Mouse (Mus musculus) ES-Bruce4 (cell line): ENCODE measurements around the gene Mdm2. TPM values are rescaled to one million over a fixed set of nuclear protein-coding genes. Genes with fewer than 3 reads are reported as not detected.
"Not testable (repeated sequence)": the region's sequence is repeated elsewhere in the genome, so short reads cannot be mapped to it uniquely, and the experiment has no call there.

Experiments
- H3K27ac ChIP-seq: 2 replicates; pipeline ENCODE4 v1.5.1; 2012; ENCODE audit warnings: low read length, inconsistent platforms; ENCODE audit not compliant: insufficient read depth
- H3K27me3 ChIP-seq: 2 replicates; pipeline ENCODE4 v1.6.1; 2012; ENCODE audit warnings: mild to moderate bottlenecking, low read length, inconsistent platforms; ENCODE audit not compliant: control insufficient read depth, poor library complexity, insufficient read depth, severe bottlenecking
- H3K36me3 ChIP-seq: 2 replicates; pipeline ENCODE4 v1.6.1; 2012; ENCODE audit warnings: inconsistent platforms, mild to moderate bottlenecking, low read length, moderate library complexity; ENCODE audit not compliant: control insufficient read depth, poor library complexity, insufficient read depth, severe bottlenecking
- H3K4me1 ChIP-seq: one replicate; pipeline ENCODE4 v1.8.1; 2011; ENCODE audit warnings: low read length; ENCODE audit not compliant: control insufficient read depth, insufficient read depth
- H3K4me3 ChIP-seq: 2 replicates; pipeline ENCODE4 v1.5.1; 2011; ENCODE audit warnings: low read depth, mild to moderate bottlenecking, low read length
- H3K9ac ChIP-seq: 2 replicates; pipeline ENCODE4 v1.6.1; 2012; ENCODE audit warnings: low read depth, mild to moderate bottlenecking, inconsistent platforms; ENCODE audit not compliant: poor library complexity, severe bottlenecking
- H3K9me3 ChIP-seq: replicated peaks from 2 replicates; pipeline ENCODE4 v1.6.1; 2012; ENCODE audit warnings: mild to moderate bottlenecking, low read length, inconsistent platforms; ENCODE audit not compliant: control insufficient read depth, poor library complexity, insufficient read depth, severe bottlenecking
- CTCF ChIP-seq: IDR thresholded peaks from one replicate; pipeline ENCODE4 v1.8.1; 2011; ENCODE audit warnings: low read depth, low read length
- EP300 ChIP-seq: IDR thresholded peaks from 2 replicates; pipeline ENCODE4 v1.6.1; 2011; ENCODE audit warnings: low read depth, low read length; ENCODE audit not compliant: insufficient read depth
- POLR2A ChIP-seq: IDR thresholded peaks from one replicate; pipeline ENCODE4 v1.8.1; 2011; ENCODE audit warnings: low read length; ENCODE audit not compliant: insufficient read depth
- polyA plus RNA-seq: library from polyadenylated mRNA; stranded (reverse); fragments of >200 nt; gene quantifications from 2 replicates; pipeline ENCODE4 v1.2.4, GENCODE M21; 2011; ENCODE audit warnings: low read depth; ENCODE audit not compliant: missing spikeins, insufficient read depth, insufficient read length

Gene Mdm2
- polyA plus RNA-seq, 1 experiment = 325 TPM

DNA sequence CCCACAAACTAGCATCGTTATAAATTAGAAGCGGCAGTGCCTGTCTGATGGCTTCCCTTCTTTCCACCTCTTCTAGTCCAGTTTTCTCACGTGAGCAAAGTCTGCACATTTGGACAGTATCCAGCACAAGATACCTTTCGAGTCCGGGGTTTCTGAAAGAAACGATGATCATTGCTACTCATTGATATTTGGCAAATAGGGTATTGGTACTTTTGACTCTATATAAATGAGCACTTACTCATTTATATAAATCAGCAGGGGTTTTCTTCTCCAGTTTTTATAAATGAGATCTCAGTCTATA, 29.0 kb upstream of the Mdm2 start:
- Histone ChIP-seq H3K9ac (no peak overlapping the region), H3K4me1 (no peaks in the 10 kb centered on the region), H3K36me3 (peaks cover 11% of the 10 kb centered on the region), H3K27me3 (no peaks in the 10 kb centered on the region), H3K9me3 (no peaks in the 10 kb centered on the region), H3K27ac (no peak overlapping the region), H3K4me3 (no peak overlapping the region)
- no peak for TF ChIP-seq EP300
- no peak for TF ChIP-seq POLR2A
- TF ChIP-seq CTCF = no peak

DNA sequence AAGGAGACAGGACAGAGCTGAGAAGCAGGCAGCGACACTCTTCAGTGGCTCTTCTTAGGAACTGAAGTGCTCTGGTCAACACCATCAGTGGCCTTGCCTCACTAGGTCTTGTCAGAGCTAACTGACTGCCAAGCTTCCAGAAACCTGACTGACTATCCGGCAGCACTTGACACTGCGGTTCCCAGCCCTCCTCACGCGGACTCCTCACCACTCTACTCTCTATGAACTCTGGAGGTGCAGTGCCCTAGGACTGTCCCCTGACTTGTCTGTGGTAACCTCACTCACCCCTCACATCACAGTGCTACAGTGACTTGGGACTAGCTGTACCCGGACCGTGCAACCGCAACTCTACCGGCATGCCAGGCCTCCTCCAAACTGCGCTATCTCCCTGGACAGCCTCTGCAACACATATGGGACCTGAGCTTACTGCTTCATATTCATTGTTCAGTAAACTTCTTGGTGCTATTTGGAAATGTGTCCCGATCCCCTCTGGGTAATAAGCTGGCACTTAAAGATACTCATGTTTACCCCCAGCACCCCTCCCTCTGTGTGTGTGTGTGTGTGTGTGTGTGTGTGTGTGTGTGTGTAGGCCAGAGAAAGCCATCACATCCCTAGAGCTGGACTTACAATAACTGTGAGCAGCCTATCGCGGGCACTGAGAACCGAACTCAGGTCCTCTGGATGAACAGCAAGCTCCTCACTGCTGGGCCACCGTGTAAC, 28.5 kb upstream of the Mdm2 start:
- Histone ChIP-seq H3K4me3 (no peak overlapping the region), H3K27me3 (no peaks in the 10 kb centered on the region), H3K27ac (no peak overlapping the region), H3K4me1 (no peaks in the 10 kb centered on the region), H3K9me3 (no peaks in the 10 kb centered on the region), H3K9ac (no peak overlapping the region), H3K36me3 (peaks cover 8% of the 10 kb centered on the region)
- TF ChIP-seq EP300 (no peak), CTCF (no peak)

DNA sequence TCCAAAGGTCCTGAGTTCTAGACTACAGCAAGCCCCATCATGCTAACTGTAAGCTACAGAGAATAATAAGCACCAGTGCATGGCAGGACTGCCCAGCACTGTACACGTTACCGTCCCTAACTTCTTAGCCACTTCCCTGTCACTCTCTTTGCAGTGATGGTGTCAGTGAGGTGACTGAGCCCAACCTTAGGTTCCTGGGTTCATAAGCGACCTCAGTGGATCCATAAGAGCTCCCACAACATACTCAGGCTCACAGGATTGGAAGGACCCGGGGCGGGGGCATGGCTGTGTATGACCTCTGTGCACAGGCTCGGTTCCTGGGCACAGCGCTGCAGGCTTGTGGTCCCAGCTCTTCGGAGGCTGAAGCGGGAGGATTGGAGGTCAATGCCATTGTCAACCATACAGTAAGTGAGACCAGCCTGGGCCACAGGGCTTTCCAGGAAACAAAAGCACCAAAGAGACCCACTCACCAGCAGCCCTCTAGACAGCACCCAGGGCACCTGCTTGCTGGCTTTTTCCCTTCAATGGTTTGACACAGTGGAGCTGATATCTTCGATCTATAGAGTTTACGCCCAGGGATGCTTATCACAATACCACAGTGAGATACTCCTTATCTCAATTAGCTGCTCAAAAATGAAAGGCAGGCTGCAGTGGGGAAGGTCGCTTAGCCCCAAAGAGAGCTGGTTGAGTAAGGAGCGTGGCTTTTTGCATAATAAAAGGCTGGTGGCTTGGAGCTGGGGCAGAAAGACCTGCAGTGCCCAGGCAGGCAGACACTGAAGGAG, 27.8 kb upstream of the Mdm2 start:
- H3K27me3 ChIP-seq = no peaks in the 10 kb centered on the region
- H3K27ac ChIP-seq = no peak overlapping the region
- no peak overlapping the region for H3K9ac ChIP-seq
- no peak for TF ChIP-seq POLR2A
- no peak for TF ChIP-seq CTCF
- no peak for TF ChIP-seq EP300
- no peaks in the 10 kb centered on the region for H3K9me3 ChIP-seq
- no peak overlapping the region for H3K4me3 ChIP-seq
- no peaks in the 10 kb centered on the region for H3K4me1 ChIP-seq
- H3K36me3 ChIP-seq = peaks cover 4% of the 10 kb centered on the region; the same call in 1 of the 2 replicates

DNA sequence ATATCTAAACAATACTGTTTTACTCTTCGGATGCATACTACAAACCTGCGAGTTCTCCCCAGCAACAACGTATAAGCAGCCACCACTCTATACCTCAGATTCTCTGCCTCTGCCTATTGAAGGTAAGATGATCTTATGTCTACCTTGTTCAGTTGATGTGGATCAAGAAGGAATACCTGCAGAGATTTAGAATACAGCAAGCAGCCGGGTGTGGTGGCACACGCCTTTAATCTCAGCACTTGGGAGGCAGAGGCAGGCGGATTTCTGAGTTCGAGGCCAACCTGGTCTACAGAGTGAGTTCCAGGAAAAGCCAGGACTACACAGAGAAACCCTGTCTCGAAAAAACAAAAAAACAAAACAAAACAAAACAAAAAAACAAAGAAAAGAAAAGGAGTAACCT, 26.9 kb upstream of the Mdm2 start:
- not testable (repeated sequence) for H3K27me3 ChIP-seq, H3K4me1 ChIP-seq, H3K4me3 ChIP-seq, H3K36me3 ChIP-seq, H3K9me3 ChIP-seq, H3K9ac ChIP-seq, H3K27ac ChIP-seq

DNA sequence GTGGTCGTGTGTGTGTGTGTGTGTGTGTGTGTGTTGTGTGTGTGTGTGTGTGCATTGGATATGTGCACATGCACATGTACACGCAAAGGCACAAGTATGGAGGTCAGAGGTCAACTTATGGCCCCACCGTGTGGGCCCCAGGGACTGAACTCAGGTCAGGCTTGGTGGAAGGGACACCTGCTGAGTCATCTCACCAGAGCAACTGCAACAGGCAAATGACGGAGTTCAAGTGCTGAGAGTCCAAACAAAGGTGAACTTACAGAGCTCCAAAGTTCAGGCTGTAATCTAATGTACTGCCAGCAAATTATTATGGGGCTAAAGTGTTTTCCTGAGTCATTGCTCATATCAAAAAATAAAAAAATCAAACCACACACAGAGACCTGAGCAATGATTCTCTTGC, 26.5 kb upstream of the Mdm2 start:
- H3K36me3 ChIP-seq = peaks cover 4% of the 10 kb centered on the region; the same call in 1 of the 2 replicates
- TF ChIP-seq CTCF (no peak), EP300 (no peak), POLR2A (no peak)
- no peak overlapping the region for H3K4me3 ChIP-seq
- no peaks in the 10 kb centered on the region for H3K27me3 ChIP-seq
- no peaks in the 10 kb centered on the region for H3K4me1 ChIP-seq
- no peaks in the 10 kb centered on the region for H3K9me3 ChIP-seq
- no peak overlapping the region for H3K9ac ChIP-seq
- no peak overlapping the region for H3K27ac ChIP-seq

DNA sequence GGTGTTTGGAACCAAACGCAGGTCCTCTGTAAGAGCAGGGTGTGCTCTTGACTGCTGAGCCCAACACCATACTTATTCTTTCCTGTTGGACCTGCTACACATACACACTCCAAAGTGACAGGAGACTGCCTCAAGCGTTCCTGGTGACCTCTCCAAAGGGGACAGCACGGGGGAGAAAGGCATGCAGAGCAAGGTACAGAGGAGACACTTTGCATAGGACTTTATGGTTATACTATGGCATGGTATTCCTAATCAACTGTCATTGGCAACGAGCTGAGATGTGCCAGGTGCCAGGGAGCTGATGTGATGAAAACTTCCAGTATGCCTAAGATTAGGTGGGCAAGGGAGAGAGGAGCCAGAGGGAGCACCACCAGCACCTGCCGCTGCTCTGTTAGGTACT, 26.0 kb upstream of the Mdm2 start:
- TF ChIP-seq EP300 (no peak), CTCF (no peak), POLR2A (no peak)
- no peak overlapping the region for H3K4me3 ChIP-seq
- no peaks in the 10 kb centered on the region for H3K4me1 ChIP-seq
- H3K27me3 ChIP-seq = no peaks in the 10 kb centered on the region
- H3K9me3 ChIP-seq = no peaks in the 10 kb centered on the region
- no peak overlapping the region for H3K27ac ChIP-seq
- no peak overlapping the region for H3K9ac ChIP-seq
- H3K36me3 ChIP-seq = peaks cover 4% of the 10 kb centered on the region; the same call in 1 of the 2 replicates

DNA sequence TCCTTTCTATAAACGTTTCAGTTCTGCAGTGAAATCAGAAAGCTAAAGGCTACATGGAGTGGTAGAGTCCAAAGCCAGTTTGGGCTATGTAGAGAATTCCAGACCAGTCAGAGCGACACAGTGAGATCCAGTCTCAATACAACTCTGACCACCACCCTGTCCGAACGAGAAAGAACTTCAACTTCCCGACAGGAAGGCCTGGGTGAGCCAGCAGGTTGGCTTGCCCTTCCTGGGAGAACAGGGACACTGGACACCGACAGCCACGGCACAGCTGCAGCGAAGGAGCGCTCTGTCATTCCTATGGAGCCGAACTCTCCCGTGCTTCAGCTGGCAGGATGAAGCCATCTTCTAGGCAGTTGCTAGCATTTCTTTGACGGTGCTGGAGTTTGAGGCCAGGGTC, 24.8 kb upstream of the Mdm2 start:
- not testable (repeated sequence) for H3K27ac ChIP-seq, H3K4me3 ChIP-seq, H3K36me3 ChIP-seq, H3K27me3 ChIP-seq, H3K4me1 ChIP-seq, H3K9ac ChIP-seq, H3K9me3 ChIP-seq

DNA sequence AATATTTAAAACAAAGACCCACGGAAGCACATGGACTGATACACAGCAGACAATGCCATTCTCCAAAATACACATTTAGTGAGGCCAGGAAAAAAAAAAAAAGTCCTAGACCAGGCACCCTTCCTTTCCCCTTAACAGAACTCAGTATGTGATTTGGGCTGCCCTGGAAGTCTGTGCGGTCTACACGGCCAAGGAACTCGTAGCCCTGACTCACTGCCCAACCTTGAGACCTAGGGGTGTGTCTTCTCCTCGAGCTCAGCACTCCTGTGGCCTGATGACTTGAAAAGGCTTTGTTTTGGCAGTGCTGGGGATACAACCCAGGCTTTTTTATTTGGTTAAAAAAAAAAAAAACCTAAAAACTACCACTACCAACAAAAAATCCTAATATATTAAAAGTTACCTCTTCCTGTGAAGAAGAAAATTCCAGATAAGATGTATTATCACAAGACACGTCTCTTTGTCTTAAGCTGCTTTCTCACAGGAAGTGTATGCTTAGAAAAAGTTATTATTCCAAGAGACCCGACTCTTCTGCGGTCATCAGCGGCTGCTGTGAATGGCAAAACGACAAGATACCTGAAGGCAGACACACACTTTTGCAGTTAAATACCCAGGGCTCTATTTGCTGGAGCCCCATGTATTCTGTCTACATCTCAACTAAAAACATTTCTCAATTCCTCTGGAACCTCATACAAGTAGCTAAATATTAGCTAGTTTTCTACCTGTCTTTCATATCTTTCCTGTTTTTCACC, 23.7 kb upstream of the Mdm2 start:
- not testable (repeated sequence) for H3K27ac ChIP-seq, H3K4me1 ChIP-seq, H3K4me3 ChIP-seq, H3K9me3 ChIP-seq, H3K36me3 ChIP-seq, H3K9ac ChIP-seq, H3K27me3 ChIP-seq
